Mouse (Mus musculus) liver, embryonic 14.5 days (tissue): ENCODE measurements around the gene Fam166a.

Experiments used
- CTCF ChIP-seq: IDR thresholded peaks from 2 replicates; pipeline ENCODE4 v1.5.1; 2016; ENCODE audit warnings: antibody characterized with exemption, low read depth, control low read depth
- EP300 ChIP-seq: IDR thresholded peaks from 2 replicates; pipeline ENCODE4 v1.6.1; 2016; ENCODE audit warnings: antibody characterized with exemption, low read depth

- TF ChIP-seq EP300 (no peak), CTCF (no peak)
These were observed 8.3 kb downstream of the Fam166a start for GRCm38 (mm10) chr2:25226864-25227263.
